Mouse (Mus musculus) spleen, adult 2 months (tissue): ENCODE results near the gene Tpo. TPM values are rescaled to one million over a fixed set of nuclear protein-coding genes. Genes with fewer than 3 reads are reported as not detected.

Source experiments
- DNase-seq, 2 experiments: peaks; one replicate each; pipeline versions ENCODE4 v3.0.0 to v3.0.0-alpha.2; 2012 to 2021; ENCODE audit warnings: low spot score in 2 of 2, low read depth in 1 of 2
- H3K27ac ChIP-seq: fragments of 200-500 bp; 2 replicates; pipeline ENCODE4 v1.5.1; 2012; ENCODE audit warnings: low read length, inconsistent platforms; ENCODE audit not compliant: insufficient read depth
- H3K27me3 ChIP-seq: fragments of 200-500 bp; 2 replicates; pipeline ENCODE4 v1.6.1; 2012; ENCODE audit warnings: mild to moderate bottlenecking, moderate library complexity, low read length, inconsistent platforms; ENCODE audit not compliant: control insufficient read depth, insufficient read depth
- H3K36me3 ChIP-seq: fragments of 200-500 bp; 2 replicates; pipeline ENCODE4 v1.6.1; 2012; ENCODE audit warnings: mild to moderate bottlenecking, low read length, inconsistent platforms; ENCODE audit not compliant: control insufficient read depth, insufficient read depth
- H3K4me1 ChIP-seq: fragments of 200-500 bp; 2 replicates; pipeline ENCODE4 v1.6.1; 2011; ENCODE audit warnings: inconsistent platforms; ENCODE audit not compliant: control insufficient read depth, insufficient read depth, insufficient read length
- H3K4me3 ChIP-seq: fragments of 200-500 bp; 2 replicates; pipeline ENCODE4 v1.5.1; 2011; ENCODE audit warnings: mild to moderate bottlenecking, inconsistent platforms; ENCODE audit not compliant: insufficient read depth, insufficient read length; ENCODE audit errors: extremely low read depth
- CTCF ChIP-seq: fragments of 200-500 bp; IDR thresholded peaks from 2 replicates; pipeline ENCODE4 v1.5.1; 2011; ENCODE audit warnings: mild to moderate bottlenecking, inconsistent platforms; ENCODE audit not compliant: insufficient read depth, insufficient read length, insufficient replicate concordance; ENCODE audit errors: extremely low read depth
- POLR2A ChIP-seq: fragments of 200-500 bp; IDR thresholded peaks from 2 replicates; pipeline ENCODE4 v1.6.1; 2011; ENCODE audit warnings: low read depth, low read length, inconsistent platforms
- WGBS: fragments of 180-500 bp; shearing (Covaris S2); methylation state at CpG from one replicate; pipeline ENCODE4 v1.1.7; 2018; 5-methylcytosine and 5-hydroxymethylcytosine counted together
- polyA plus RNA-seq: library from polyadenylated mRNA; depleted of rRNA; stranded (reverse); fragments of >200 nt; gene quantifications from 2 replicates; pipeline ENCODE4 v1.2.3, GENCODE M21; 2012

The Tpo gene
- polyA plus RNA-seq, 1 experiment, result not detected

DNA sequence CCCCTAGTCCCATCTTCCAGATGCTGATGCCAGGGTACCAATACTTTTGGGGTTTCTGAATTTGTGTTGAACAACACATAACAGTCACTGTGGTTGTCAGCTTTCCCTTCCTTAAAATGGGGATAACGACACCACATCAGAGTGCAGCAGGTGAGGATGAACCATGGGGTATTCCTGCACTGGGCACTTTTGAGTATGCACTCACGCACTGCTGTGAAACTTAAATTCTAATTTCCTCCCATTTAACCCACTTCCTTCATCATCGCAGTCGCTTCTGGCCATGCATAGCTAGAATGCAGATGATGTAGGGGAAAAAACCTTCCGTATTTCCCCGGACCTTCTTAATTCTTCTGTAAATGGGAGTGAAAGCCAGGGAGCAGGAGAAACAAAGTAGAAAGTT lies 31.6 kb upstream of the Tpo start:
- no peaks in the 10 kb centered on the region for H3K27me3 ChIP-seq
- no peak for TF ChIP-seq CTCF
- TF ChIP-seq POLR2A, result no peak

GRCm38 (mm10) chr12:30161731-30162406 lies 29.4 kb upstream of the Tpo start:
- no peaks in the 10 kb centered on the region for H3K4me1 ChIP-seq
- no peaks in the 10 kb centered on the region for H3K36me3 ChIP-seq
- no peak for DNase-seq
- H3K27me3 ChIP-seq, result no peaks in the 10 kb centered on the region
- TF ChIP-seq CTCF (no peak), POLR2A (no peak)
- no peak overlapping the region for H3K27ac ChIP-seq
- H3K4me3 ChIP-seq, result no peak overlapping the region
- WGBS, result 87% methylated on average over 5 of the region's 5 CpGs

More for the DNA sequence above, 31.6 kb upstream of the Tpo start:
- no peak overlapping the region for H3K4me3 ChIP-seq
- no peaks in the 10 kb centered on the region for H3K4me1 ChIP-seq
- WGBS, result 91% methylated on average over 6 of the region's 6 CpGs
- no peaks in the 10 kb centered on the region for H3K36me3 ChIP-seq
- no peak for DNase-seq
- H3K27ac ChIP-seq, result no peak overlapping the region

GRCm38 (mm10) chr12:30160475-30160874 lies 28.1 kb upstream of the Tpo start:
- H3K36me3 ChIP-seq, result no peaks in the 10 kb centered on the region
- TF ChIP-seq CTCF (no peak), POLR2A (no peak)
- no peaks in the 10 kb centered on the region for H3K27me3 ChIP-seq
- H3K4me3 ChIP-seq, result no peak overlapping the region
- no peaks in the 10 kb centered on the region for H3K4me1 ChIP-seq
- WGBS, result 86% methylated on average over 3 of the region's 3 CpGs
- no peak overlapping the region for H3K27ac ChIP-seq
- no peak for DNase-seq

- no peak for DNase-seq
- H3K27me3 ChIP-seq, result no peaks in the 10 kb centered on the region
- no peaks in the 10 kb centered on the region for H3K36me3 ChIP-seq
- TF ChIP-seq CTCF (no peak), POLR2A (no peak)
- 86% methylated on average over 8 of the region's 8 CpGs for WGBS
- H3K4me3 ChIP-seq, result no peak overlapping the region
- no peak overlapping the region for H3K27ac ChIP-seq
- H3K4me1 ChIP-seq, result no peaks in the 10 kb centered on the region
These were observed 27.4 kb upstream of the Tpo start for GRCm38 (mm10) chr12:30159788-30160187.

DNA sequence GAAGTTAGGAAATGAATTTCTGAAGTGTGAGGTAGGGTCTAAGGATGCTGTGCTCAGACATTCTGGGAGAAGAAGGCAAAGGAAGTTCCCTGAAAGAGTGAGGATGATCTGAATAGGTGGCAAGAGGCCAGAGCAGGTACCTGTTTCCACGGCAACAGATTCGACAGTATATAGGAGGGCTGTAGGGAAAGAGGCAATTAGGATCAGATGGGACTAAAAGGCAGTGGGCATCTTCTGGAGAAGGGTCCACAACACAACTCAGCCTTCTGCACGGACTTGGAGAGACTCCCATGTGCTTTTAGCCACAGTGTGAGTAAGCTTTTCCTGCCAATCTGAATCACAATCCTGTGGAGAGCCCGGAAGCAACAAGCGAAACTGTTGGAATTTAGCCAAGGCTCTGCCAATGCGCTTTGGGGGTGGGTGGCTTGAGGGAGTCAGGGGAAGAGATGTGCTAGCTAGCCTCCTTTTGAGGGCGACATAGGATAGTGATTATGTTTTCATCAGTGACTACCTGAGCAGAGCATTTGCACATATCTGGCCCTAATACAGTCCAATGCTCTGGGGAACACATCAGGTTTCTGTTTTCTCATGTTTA lies 21.8 kb upstream of the Tpo start:
- Histone ChIP-seq H3K27me3 (no peaks in the 10 kb centered on the region), H3K27ac (no peak overlapping the region), H3K4me1 (no peaks in the 10 kb centered on the region), H3K36me3 (no peaks in the 10 kb centered on the region), H3K4me3 (no peak overlapping the region)
- no peak for DNase-seq
- 73% methylated on average over 7 of the region's 7 CpGs for WGBS
- TF ChIP-seq POLR2A, result no peak
- TF ChIP-seq CTCF, result no peak

DNA sequence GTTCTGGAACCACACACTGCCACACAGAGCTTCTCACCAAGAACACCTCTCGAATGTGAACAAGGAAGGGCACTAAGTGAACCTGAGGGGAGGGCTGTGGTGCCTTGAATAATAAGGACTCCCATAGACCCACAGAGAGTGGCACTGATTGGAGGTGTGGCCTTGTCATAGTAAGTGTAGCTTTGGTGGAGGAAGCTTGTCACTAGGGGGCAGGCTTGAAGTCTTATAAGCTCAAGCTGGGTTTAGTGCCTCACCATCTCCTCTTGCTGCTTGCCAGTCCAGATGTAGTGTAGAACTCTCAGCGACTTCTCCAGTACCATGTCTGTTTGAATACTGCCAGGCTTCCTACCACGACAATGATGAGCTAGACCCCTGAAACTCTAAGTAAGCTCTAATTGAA lies 9.7 kb upstream of the Tpo start:
- WGBS, result 55% methylated on average over 3 of the region's 3 CpGs
- Histone ChIP-seq H3K36me3 (no peaks in the 10 kb centered on the region), H3K4me1 (no peaks in the 10 kb centered on the region), H3K27me3 (no peaks in the 10 kb centered on the region), H3K4me3 (no peak overlapping the region), H3K27ac (no peak overlapping the region)
- TF ChIP-seq CTCF (no peak), POLR2A (no peak)
- no peak for DNase-seq

DNA sequence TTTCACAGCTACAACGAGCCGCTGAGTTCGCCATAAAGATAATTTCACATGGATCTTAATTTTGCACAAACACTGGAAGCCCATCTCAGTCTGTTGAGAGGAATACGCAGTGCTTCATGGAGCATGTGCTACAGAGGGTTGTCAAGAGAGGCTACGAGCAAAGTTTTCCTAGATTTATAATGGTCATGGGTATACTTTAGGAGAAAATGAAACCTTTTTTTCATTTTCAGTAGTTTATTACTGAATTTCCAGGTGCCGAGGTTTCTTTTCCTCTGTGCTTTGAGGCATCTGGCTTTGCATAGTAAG lies 3.1 kb downstream of the Tpo start:
- no peaks in the 10 kb centered on the region for H3K27me3 ChIP-seq
- H3K4me3 ChIP-seq, result no peak overlapping the region
- DNase-seq, result no peak
- 80% methylated on average over 6 of the region's 6 CpGs for WGBS
- no peak overlapping the region for H3K27ac ChIP-seq
- H3K36me3 ChIP-seq, result no peaks in the 10 kb centered on the region
- no peaks in the 10 kb centered on the region for H3K4me1 ChIP-seq
- TF ChIP-seq CTCF, result no peak
- no peak for TF ChIP-seq POLR2A
